Mouse (Mus musculus) lung, postnatal 0 days (tissue): ENCODE data around the gene Kcnc4. TPM values are rescaled to one million over a fixed set of nuclear protein-coding genes. Genes with fewer than 3 reads are reported as not detected.

Experiments used
- ATAC-seq: fragments of 200-750 bp; cut with Nextera tagmentation; 2 replicates; pipeline ENCODE4 v1.8.0; 2017; ENCODE audit warnings: moderate library complexity
- DNase-seq: peaks from one replicate; pipeline ENCODE4 v3.0.0-alpha.2; 2016; ENCODE audit warnings: low spot score
- H3K27ac ChIP-seq: fragments of 300-500 bp; sonication (generic); 2 replicates; pipeline ENCODE4 v1.5.1; 2014; ENCODE audit warnings: antibody characterized with exemption, mild to moderate bottlenecking, low read length, mixed read lengths
- H3K27me3 ChIP-seq: fragments of 300-500 bp; sonication (generic); replicated peaks from 2 replicates; pipeline ENCODE4 v1.6.1; 2014; ENCODE audit warnings: low read length, mixed read lengths; ENCODE audit not compliant: insufficient read depth
- H3K36me3 ChIP-seq: fragments of 300-500 bp; sonication (generic); 2 replicates; pipeline ENCODE4 v1.6.1; 2014; ENCODE audit warnings: low read length, mixed read lengths; ENCODE audit not compliant: insufficient read depth
- H3K4me1 ChIP-seq: fragments of 300-500 bp; sonication (generic); 2 replicates; pipeline ENCODE4 v1.6.1; 2014; ENCODE audit warnings: antibody characterized with exemption, low read depth, low read length, mixed read lengths; ENCODE audit not compliant: insufficient read depth
- H3K4me2 ChIP-seq: fragments of 300-500 bp; sonication (generic); replicated peaks from 2 replicates; pipeline ENCODE4 v1.6.1; 2014; ENCODE audit warnings: low read depth, mild to moderate bottlenecking, low read length, moderate library complexity, mixed read lengths
- H3K4me3 ChIP-seq: fragments of 300-500 bp; sonication (generic); 2 replicates; pipeline ENCODE4 v1.5.1; 2014; ENCODE audit warnings: low read depth, low read length
- H3K9ac ChIP-seq: fragments of 300-500 bp; sonication (generic); replicated peaks from 2 replicates; pipeline ENCODE4 v1.6.1; 2014; ENCODE audit warnings: low read depth, mild to moderate bottlenecking
- H3K9me3 ChIP-seq: fragments of 300-500 bp; sonication (generic); 2 replicates; pipeline ENCODE4 v1.6.1; 2016; ENCODE audit warnings: low read length, mixed read lengths
- CTCF ChIP-seq: IDR thresholded peaks from 2 replicates; pipeline ENCODE4 v1.5.1; 2016; ENCODE audit warnings: antibody characterized with exemption, mild to moderate bottlenecking
- EP300 ChIP-seq: IDR thresholded peaks from 2 replicates; pipeline ENCODE4 v1.6.1; 2016; ENCODE audit warnings: antibody characterized with exemption, mild to moderate bottlenecking, control low read depth
- WGBS: fragments of 180-500 bp; shearing (Covaris S2); extraction: QIAGEN DNeasy Blood & Tissue Kit; methylation state at CpG from one replicate; pipeline ENCODE4 v1.1.7; 2014; 5-methylcytosine and 5-hydroxymethylcytosine counted together
- polyA plus RNA-seq: library from polyadenylated mRNA; unstranded; fragments of >200 nt; fragmentation: Nextera tagmentation; extraction: Ambion mirVana; gene quantifications from 2 replicates; pipeline ENCODE4 v1.2.1, GENCODE M21; 2015

Gene Kcnc4
- 0.02 TPM in 1 of 2 replicates, not detected in the other for polyA plus RNA-seq

DNA sequence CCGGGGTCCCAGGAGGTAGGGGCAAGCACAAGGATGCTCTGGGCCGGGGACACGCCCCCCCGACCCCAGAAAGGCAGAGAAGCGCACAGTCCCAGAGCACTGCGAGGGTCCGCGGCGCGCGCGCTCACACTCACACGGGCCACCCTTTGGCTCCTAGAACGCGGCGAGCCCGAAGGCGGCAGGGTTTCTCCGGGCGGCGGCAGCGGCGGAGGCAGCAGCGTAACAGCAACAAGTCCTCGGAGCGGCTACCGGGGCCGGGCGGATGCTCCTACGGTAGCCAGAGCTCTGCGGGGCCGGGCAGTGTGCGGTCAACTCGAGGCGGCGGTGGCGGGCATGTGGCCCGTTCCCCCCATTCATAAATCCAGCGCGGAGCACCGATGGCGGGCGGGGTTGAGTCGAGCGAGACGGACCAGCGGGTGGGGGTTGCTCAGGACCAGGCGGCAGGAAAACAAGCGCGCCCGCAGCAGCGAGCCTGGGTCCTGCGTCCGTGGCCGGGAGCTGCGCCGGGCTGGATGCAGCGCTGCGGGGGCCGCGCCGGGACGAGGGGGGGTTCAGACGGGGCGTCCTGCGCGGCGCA is at the start of gene Kcnc4:
Kcnc4 (minus strand) TSS at position 357 of the 577 bp plus-strand sequence.
- peaks cover 66% of the 10 kb centered on the region for H3K27me3 ChIP-seq
- H3K9ac ChIP-seq: no peak within 1 kb of the TSS
- H3K27ac ChIP-seq: no peak within 1 kb of the TSS
- ATAC-seq (peak; percentile 37), DNase-seq (peak; percentile 29)
- TF ChIP-seq CTCF: no peak
- TF ChIP-seq EP300: no peak
- no peaks in the 10 kb centered on the region for H3K36me3 ChIP-seq
- no peaks in the 10 kb centered on the region for H3K9me3 ChIP-seq
- peak within 1 kb of the TSS; percentile 62 for H3K4me2 ChIP-seq
- WGBS: 2% methylated on average over 49 of the region's 68 CpGs
- H3K4me1 ChIP-seq: peaks cover 11% of the 10 kb centered on the region; the same call in 1 of the 2 replicates
- H3K4me3 ChIP-seq: peak within 1 kb of the TSS; percentile 40

DNA sequence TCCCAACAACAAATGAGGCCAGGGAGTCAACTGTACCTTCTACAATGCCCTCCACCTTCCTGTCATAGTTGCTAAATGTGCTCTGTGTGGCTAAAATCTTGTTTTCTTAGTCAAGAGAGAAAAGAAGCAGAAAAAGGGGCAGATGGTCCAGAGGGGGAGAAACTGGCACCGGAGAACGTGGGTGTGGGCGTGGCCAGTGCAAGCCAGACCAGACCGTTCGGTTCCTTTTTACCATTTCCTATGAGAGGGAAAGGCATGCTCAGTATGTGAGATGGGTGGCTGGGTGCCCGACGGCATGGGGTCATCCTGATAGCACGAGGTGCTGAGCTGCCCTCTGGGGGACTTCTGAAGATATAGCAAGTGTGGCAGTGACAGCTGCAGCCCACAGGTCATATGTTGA is 49.3 kb upstream of the Kcnc4 start:
- no peak for DNase-seq
- H3K9me3 ChIP-seq: no peaks in the 10 kb centered on the region
- no peak overlapping the region for H3K4me2 ChIP-seq
- ATAC-seq: no peak
- 47% methylated on average over 8 of the region's 8 CpGs for WGBS
- no peak for TF ChIP-seq EP300
- no peak for TF ChIP-seq CTCF
- H3K27me3 ChIP-seq: no peaks in the 10 kb centered on the region
- H3K9ac ChIP-seq: no peak overlapping the region
- no peaks in the 10 kb centered on the region for H3K36me3 ChIP-seq
- H3K4me1 ChIP-seq: no peaks in the 10 kb centered on the region
- no peak overlapping the region for H3K27ac ChIP-seq
- no peak overlapping the region for H3K4me3 ChIP-seq

DNA sequence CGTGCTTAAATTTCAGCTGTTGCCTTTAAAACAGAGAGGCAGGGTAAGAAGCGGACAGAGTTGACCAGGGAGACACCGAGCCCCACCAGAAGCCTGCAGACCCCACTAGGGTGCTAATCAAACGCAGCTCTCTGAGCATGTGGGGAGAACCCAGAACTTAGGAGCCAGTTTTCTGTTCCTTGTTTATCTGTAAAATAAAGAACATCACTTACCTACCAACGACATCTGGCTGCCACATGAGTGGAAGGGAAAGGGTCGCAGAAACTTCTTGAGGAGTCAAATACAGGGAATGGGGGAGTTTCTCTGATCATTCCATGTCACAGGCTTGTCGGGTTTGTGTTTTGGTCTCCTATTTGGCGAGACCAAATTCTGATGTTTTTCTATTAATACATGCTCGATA is 48.6 kb upstream of the Kcnc4 start:
- Histone ChIP-seq H3K9me3 (no peaks in the 10 kb centered on the region), H3K36me3 (no peaks in the 10 kb centered on the region), H3K4me1 (no peaks in the 10 kb centered on the region), H3K9ac (no peak overlapping the region), H3K4me2 (no peak overlapping the region), H3K27ac (no peak overlapping the region), H3K27me3 (no peaks in the 10 kb centered on the region), H3K4me3 (no peak overlapping the region)
- ATAC-seq: no peak
- DNase-seq: no peak
- TF ChIP-seq EP300: no peak
- no peak for TF ChIP-seq CTCF
- 85% methylated on average over 9 of the region's 9 CpGs for WGBS

DNA sequence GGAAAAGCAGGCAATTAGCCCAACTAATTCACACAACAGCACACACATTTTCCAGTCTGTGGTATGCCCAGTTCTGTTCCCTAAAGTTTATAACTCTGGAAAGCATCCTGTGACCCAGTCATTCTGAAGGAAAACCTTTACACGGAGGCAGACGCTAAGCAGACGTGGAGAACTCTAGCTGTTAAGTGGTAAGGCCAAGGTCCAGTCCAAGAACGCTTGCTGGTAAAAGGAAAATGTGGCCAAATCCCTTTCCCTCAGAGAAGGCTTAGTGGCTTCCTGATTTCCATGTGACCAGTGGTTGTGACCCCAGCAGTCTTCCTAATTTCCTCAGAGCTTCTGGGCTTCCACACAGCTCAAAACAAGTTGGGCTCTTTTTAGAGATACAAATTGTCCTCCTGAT is 47.2 kb upstream of the Kcnc4 start:
- no peak for TF ChIP-seq CTCF
- no peak for TF ChIP-seq EP300
- H3K27ac ChIP-seq: no peak overlapping the region
- H3K9me3 ChIP-seq: no peaks in the 10 kb centered on the region
- WGBS: 76% methylated on average over 4 of the region's 4 CpGs
- H3K36me3 ChIP-seq: no peaks in the 10 kb centered on the region
- H3K9ac ChIP-seq: no peak overlapping the region
- no peak for DNase-seq
- no peak for ATAC-seq
- no peaks in the 10 kb centered on the region for H3K27me3 ChIP-seq
- H3K4me1 ChIP-seq: no peaks in the 10 kb centered on the region
- H3K4me3 ChIP-seq: no peak overlapping the region
- H3K4me2 ChIP-seq: no peak overlapping the region

DNA sequence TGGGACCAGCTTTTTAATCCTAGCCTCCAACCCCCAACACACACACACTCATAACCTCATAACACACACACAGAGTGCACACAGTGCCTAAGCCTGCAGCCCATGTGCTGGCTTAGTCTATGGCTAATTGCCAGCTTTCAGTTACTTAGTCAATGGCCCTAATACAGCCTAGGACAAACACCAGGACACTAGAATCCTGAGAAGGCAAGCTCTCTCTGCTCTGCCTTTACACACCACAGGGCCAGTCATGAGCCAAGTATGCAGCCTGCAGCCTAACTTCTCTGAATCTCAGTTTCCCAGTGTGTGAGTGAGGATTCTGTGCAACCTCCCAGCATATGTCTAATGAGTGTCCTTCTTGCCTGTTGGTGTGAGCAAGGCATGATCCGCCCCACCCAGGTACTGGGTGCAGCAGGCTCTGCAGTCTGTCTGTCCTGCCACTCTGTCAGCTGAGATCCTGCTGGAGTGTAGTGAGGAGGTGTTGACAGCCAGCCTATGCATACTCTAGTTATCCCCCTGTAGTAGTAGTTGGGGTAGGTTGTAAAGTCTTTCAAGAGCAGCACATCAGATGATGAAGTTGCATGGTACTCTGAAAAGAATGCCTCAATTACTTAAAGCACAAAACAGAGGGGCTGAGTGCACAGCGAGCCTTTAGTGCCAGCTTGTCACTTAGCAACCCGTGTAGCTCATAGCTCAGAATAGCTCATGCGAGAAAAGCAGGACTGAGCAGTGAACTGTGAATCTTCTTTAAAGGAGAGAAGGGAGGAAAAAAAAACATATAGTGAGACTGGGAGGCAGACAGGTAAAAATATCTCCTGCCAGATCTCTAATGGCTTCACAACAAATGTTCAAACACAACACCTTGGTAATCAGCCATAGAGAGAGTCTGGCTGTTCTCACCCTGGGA is 46.4 kb upstream of the Kcnc4 start:
- TF ChIP-seq CTCF (no peak), EP300 (no peak)
- Histone ChIP-seq H3K27ac (no peak overlapping the region), H3K9me3 (no peaks in the 10 kb centered on the region), H3K36me3 (no peaks in the 10 kb centered on the region), H3K9ac (no peak overlapping the region), H3K4me1 (no peaks in the 10 kb centered on the region), H3K4me3 (no peak overlapping the region), H3K4me2 (no peak overlapping the region), H3K27me3 (no peaks in the 10 kb centered on the region)
- DNase-seq: no peak
- no peak for ATAC-seq
- WGBS: 60% methylated on average over 4 of the region's 4 CpGs

DNA sequence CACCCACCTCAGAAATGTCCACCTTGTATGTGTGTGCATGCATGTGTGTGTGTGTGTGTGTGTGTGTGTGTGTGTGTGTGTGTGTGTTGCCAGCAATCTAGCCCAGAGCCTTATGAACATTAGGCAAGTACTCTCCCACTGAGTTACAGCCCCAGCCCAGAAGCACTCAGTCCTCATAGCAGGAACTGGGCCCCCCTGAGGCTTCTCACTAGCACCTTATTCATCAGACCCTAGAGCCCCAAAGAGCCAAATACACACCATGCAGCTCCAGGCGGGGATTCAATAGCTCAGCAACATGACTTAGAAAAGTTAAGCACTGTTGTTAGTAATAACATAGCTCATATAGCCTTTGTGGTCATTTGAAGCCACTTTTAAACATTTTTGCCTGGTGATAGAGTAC is 45.2 kb upstream of the Kcnc4 start:
- no peak for ATAC-seq
- Histone ChIP-seq H3K36me3 (no peaks in the 10 kb centered on the region), H3K4me3 (no peak overlapping the region), H3K4me1 (no peaks in the 10 kb centered on the region), H3K9ac (no peak overlapping the region), H3K27me3 (no peaks in the 10 kb centered on the region), H3K27ac (no peak overlapping the region), H3K9me3 (no peaks in the 10 kb centered on the region), H3K4me2 (no peak overlapping the region)
- 25% methylated on average over 1 of the region's 1 CpGs for WGBS
- DNase-seq: no peak
- TF ChIP-seq CTCF: no peak
